Mouse (Mus musculus) lung, adult 2 months (tissue): ENCODE data around the gene Avpr2. TPM values are rescaled to one million over a fixed set of nuclear protein-coding genes. Genes with fewer than 3 reads are reported as not detected.

Experiments used
- DNase-seq: peaks from one replicate; pipeline ENCODE4 v3.0.0; 2022
- H3K4me1 ChIP-seq: fragments of 200-500 bp; 2 replicates; pipeline ENCODE4 v1.6.1; 2011; ENCODE audit warnings: low read length; ENCODE audit not compliant: control insufficient read depth, insufficient read depth
- H3K4me3 ChIP-seq: fragments of 200-500 bp; replicated peaks from 2 replicates; pipeline ENCODE3; 2011; ENCODE audit warnings: low read depth, mild to moderate bottlenecking, control low read depth, low read length; ENCODE audit errors: extremely low read depth
- CTCF ChIP-seq: fragments of 200-500 bp; IDR thresholded peaks from 2 replicates; pipeline ENCODE4 v1.5.1; 2011; ENCODE audit warnings: mild to moderate bottlenecking, low read length, control low read depth; ENCODE audit not compliant: insufficient read depth
- POLR2A ChIP-seq: fragments of 200-500 bp; IDR thresholded peaks from 2 replicates; pipeline ENCODE4 v1.6.1; 2011; ENCODE audit warnings: low read depth, mild to moderate bottlenecking, control low read depth, low read length, borderline replicate concordance; ENCODE audit errors: extremely low read depth
- WGBS: fragments of 180-500 bp; shearing (Covaris S2); methylation state at CpG from one replicate; pipeline ENCODE4 v1.1.7; 2018; 5-methylcytosine and 5-hydroxymethylcytosine counted together
- polyA plus RNA-seq: library from polyadenylated mRNA; depleted of rRNA; stranded (reverse); fragments of >200 nt; gene quantifications from 2 replicates; pipeline ENCODE4 v1.2.3, GENCODE M21; 2012; rRNA removed

Avpr2 gene
- polyA plus RNA-seq, 1 experiment, result not detected

DNA sequence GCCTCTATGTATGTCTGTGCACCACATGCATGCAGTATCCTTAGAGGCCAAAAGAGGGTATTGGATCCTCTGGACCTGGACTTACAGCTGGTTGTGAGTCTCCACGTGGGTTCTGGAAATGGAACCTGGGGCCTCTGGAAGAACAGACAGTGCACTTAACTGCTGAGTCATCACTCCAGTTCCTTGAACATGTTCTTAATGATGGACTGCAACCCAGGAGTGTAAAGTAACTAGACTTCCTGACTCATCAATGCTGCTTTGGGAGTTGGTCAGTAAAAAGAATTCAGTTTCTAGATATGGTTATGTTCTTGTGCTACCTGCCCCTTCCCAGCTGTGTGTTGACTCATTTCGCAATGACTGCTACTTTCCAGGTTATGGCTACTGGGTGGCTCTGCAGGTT lies 40.0 kb downstream of the Avpr2 start:
- H3K4me3 ChIP-seq, result no peak overlapping the region
- peaks cover 4% of the 10 kb centered on the region for H3K4me1 ChIP-seq
- WGBS, result 68% methylated on average over 2 of the region's 2 CpGs
- no peak for DNase-seq
- TF ChIP-seq CTCF (no peak), POLR2A (no peak)

DNA sequence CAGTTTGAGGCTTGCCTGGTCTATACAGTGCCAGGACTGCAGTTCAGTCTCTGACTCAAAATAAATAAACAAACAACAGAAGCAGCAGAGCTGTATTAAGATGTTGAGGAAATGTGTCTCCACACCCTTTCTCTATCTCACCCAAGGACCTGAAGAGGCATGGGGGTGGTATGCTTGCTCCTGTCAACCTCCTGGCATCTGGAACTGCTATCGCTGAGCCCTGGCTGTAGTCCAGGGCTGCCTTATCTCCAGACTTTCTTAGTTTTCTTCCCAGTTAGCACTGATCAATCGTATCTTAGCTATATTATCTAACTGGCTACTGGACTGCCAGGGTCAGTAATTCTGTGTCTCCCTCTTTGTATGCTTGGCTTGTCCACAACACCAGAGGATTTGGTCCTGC lies 50.0 kb downstream of the Avpr2 start:
- Histone ChIP-seq H3K4me3 (no peak overlapping the region), H3K4me1 (no peaks in the 10 kb centered on the region)
- no peak for TF ChIP-seq POLR2A
- no peak for TF ChIP-seq CTCF
- DNase-seq, result no peak
- WGBS, result 52% methylated on average over 2 of the region's 2 CpGs

DNA sequence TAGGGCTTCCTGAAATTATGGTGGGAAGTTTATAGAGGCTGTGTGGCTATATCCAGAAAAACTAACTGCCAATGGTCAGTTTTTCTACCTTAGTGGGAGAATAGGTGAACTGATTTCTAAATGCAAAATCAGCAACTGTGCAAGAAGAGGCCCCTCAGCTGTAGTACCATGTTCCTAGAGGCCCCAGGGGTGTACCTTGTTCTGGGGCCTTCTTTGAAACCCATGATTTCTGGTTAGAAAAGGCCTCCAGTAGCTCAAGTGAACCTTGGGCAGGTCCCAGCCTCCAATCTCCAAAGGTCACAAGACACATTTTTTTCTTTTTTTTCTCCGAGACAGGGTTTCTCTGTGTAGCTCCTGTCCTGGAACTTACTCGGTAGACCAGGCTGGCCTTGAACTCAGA lies 50.4 kb downstream of the Avpr2 start:
- TF ChIP-seq POLR2A (no peak), CTCF (no peak)

More for the DNA sequence above, 50.4 kb downstream of the Avpr2 start:
- no peak for DNase-seq
- 77% methylated on average over 2 of the region's 2 CpGs for WGBS
- no peaks in the 10 kb centered on the region for H3K4me1 ChIP-seq
- no peak overlapping the region for H3K4me3 ChIP-seq

Other genes starting within 250 kb of the Avpr2 start
- 5.1 and 6.1 TPM in 2 replicates for gene Pnck, start 232.0 kb upstream of the Avpr2 start, polyA plus RNA-seq
- 47.8 and 59.1 TPM in 2 replicates for gene Slc6a8, start 219.0 kb upstream of the Avpr2 start, polyA plus RNA-seq
- gene Bcap31, start 175.9 kb upstream of the Avpr2 start, polyA plus RNA-seq, result 39.7 and 71.0 TPM in 2 replicates
- gene Abcd1, start 175.5 kb upstream of the Avpr2 start, polyA plus RNA-seq, result 49.9 and 53.6 TPM in 2 replicates
- gene Plxnb3, start 135.0 kb upstream of the Avpr2 start, polyA plus RNA-seq, result 1.3 and 1.4 TPM in 2 replicates
- 7.1 and 13.1 TPM in 2 replicates for gene Srpk3, start 117.7 kb upstream of the Avpr2 start, polyA plus RNA-seq
- gene Idh3g, start 105.2 kb upstream of the Avpr2 start, polyA plus RNA-seq, result 144 and 247 TPM in 2 replicates
- 153 and 171 TPM in 2 replicates for gene Ssr4, start 105.1 kb upstream of the Avpr2 start, polyA plus RNA-seq
- 2.1 and 2.2 TPM in 2 replicates for gene Pdzd4, start 67.1 kb upstream of the Avpr2 start, polyA plus RNA-seq
- gene L1cam, start 4.0 kb downstream of the Avpr2 start, polyA plus RNA-seq, result 6.6 and 9.4 TPM in 2 replicates
- gene Arhgap4, start 29.8 kb downstream of the Avpr2 start, polyA plus RNA-seq, result 27.8 and 39.0 TPM in 2 replicates
- 33.3 and 42.6 TPM in 2 replicates for gene Naa10, start 29.8 kb downstream of the Avpr2 start, polyA plus RNA-seq
- gene Renbp, start 38.7 kb downstream of the Avpr2 start, polyA plus RNA-seq, result 37.5 and 42.3 TPM in 2 replicates
- 61.4 and 62.6 TPM in 2 replicates for gene Hcfc1, start 74.3 kb downstream of the Avpr2 start, polyA plus RNA-seq
- gene Irak1, start 131.8 kb downstream of the Avpr2 start, polyA plus RNA-seq, result 152 and 177 TPM in 2 replicates
- not detected in 2 replicates for gene Opn1mw, start 235.4 kb downstream of the Avpr2 start, polyA plus RNA-seq
- gene Mecp2, start 243.3 kb downstream of the Avpr2 start, polyA plus RNA-seq, result 6.8 and 7.4 TPM in 2 replicates